Mouse (Mus musculus): ENCODE measurements around the gene Rnf185.

DNA sequence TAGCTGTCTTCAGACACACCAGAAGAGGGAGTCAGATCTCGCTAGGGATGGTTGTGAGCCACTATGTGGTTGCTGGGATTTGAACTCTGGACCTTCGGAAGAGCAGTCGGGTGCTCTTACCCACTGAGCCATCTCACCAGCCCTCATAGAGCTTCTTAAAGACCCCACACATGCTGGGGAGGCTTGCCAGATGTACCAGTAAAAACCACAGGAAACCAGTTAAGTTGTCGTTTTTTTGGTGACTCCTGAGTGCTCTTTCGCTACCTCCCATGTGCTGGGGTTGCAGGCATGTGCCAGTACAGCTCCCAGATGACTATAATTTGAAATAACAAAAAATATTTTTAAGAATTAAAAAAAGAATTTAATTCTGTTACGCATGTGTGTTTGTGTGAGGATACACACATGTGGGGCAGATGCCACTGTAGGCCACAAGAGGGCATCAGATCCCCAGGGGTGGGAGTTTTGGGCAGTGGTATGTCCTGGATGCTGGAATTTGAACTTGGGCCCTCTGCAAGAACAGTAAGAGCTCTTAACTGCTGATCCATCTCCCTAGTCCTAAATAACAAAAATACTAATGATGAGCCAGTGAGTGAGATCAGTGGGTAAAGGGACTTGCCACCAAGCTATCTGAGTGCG is 22.4 kb upstream of the Rnf185 start:
- no peak for TF ChIP-seq CTCF (IDR thresholded peaks at IDR 0.05; ENCODE audit: borderline replicate concordance, control insufficient read depth, extremely low read depth, insufficient read depth, low read length, poor library complexity)
- no peak for TF ChIP-seq POLR2A (IDR thresholded peaks at IDR 0.05; ENCODE audit: control insufficient read depth, extremely low read depth, insufficient read depth, low read length, poor library complexity)
